Mouse (Mus musculus): ENCODE results near the gene Aar2. TPM values are rescaled to one million over a fixed set of nuclear protein-coding genes. Genes with fewer than 3 reads are reported as not detected.
A peak's percentile ranks its signal among the peaks of the same experiment; 100 is the strongest.

Gene Aar2
- polyA plus RNA-seq, 1 experiment from 2014 or later, result 43.6 TPM

DNA sequence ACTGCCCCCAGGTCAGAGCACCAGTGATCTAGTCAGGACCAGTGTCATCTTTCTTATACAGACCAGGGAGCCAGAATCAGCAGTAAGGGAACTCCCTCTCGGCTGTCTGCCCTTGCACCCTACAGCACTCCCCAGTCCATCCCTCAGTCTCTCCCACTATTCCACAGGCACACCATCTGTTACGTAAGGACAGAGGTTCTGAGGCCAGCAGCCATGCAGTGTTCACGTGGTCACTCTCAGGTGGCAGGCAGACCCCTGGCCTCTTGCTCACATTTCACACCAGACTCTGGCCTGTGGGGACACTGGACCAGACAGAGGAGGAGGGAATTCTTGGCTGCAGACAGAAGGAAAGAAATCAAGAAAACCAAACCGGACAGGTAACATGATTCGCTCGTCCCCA is 24.1 kb downstream of the Aar2 start:
- WGBS, result 79% methylated on average over 6 of the region's 6 CpGs
- Histone ChIP-seq H3K4me3 (no peak overlapping the region), H3K4me1 (no peaks in the 10 kb centered on the region), H3K9ac (no peak overlapping the region), H3K36me3 (peaks cover 31% of the 10 kb centered on the region), H3K27me3 (no peaks in the 10 kb centered on the region), H3K4me2 (replicated peaks) (no peak overlapping the region), H3K9me3 (replicated peaks) (no peaks in the 10 kb centered on the region), H3K27ac (no peak overlapping the region)
- ATAC-seq (ENCODE audit: low FRiP score), result no peak

- Histone ChIP-seq H3K27me3 (no peaks in the 10 kb centered on the region), H3K36me3 (no peaks in the 10 kb centered on the region), H3K9me3 (replicated peaks) (no peaks in the 10 kb centered on the region), H3K9ac (no peak overlapping the region), H3K4me3 (no peak overlapping the region), H3K4me1 (no peaks in the 10 kb centered on the region), H3K4me2 (replicated peaks) (no peak overlapping the region), H3K27ac (no peak overlapping the region)
- no peak for ATAC-seq (ENCODE audit: low FRiP score)
- 78% methylated on average over 7 of the region's 7 CpGs for WGBS
Observed at GRCm38 (mm10) chr2:156576850-156577587, 29.6 kb downstream of the Aar2 start.

DNA sequence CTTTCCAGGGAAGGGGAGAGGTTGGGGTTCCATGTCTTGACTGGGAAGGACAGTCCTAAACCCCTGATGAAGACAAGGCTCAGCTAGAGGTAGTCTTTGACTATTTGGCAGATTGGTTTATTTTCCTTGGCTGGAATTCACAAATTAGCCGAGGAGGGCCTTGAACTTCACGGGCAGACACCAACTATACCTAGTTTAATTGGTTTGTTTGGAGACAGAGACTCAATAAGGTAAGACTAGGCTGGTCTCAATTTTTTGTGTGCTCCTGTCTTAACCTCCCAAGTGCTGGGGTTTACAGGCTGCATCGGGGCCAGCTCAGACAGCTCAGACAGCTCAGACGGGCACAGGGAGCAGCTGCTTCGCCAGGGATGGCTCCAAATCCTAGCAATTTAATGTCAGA is 33.1 kb downstream of the Aar2 start:
- no peak overlapping the region for H3K27ac ChIP-seq
- 78% methylated on average over 5 of the region's 5 CpGs for WGBS
- no peak overlapping the region for H3K9ac ChIP-seq
- no peak for ATAC-seq (ENCODE audit: low FRiP score)
- no peaks in the 10 kb centered on the region for H3K27me3 ChIP-seq
- no peaks in the 10 kb centered on the region for H3K9me3 ChIP-seq (replicated peaks)
- peaks cover 14% of the 10 kb centered on the region for H3K4me1 ChIP-seq
- no peak overlapping the region for H3K4me3 ChIP-seq
- no peak overlapping the region for H3K4me2 ChIP-seq (replicated peaks)
- H3K36me3 ChIP-seq, result no peaks in the 10 kb centered on the region

- Histone ChIP-seq H3K4me2 (replicated peaks) (no peak overlapping the region), H3K27ac (no peak overlapping the region), H3K27me3 (no peaks in the 10 kb centered on the region), H3K36me3 (no peaks in the 10 kb centered on the region), H3K9ac (no peak overlapping the region), H3K4me3 (no peak overlapping the region), H3K9me3 (replicated peaks) (no peaks in the 10 kb centered on the region), H3K4me1 (peaks cover 17% of the 10 kb centered on the region)
- 65% methylated on average over 10 of the region's 10 CpGs for WGBS
- no peak for ATAC-seq (ENCODE audit: low FRiP score)
Observed at GRCm38 (mm10) chr2:156581244-156581643, 33.9 kb downstream of the Aar2 start.

DNA sequence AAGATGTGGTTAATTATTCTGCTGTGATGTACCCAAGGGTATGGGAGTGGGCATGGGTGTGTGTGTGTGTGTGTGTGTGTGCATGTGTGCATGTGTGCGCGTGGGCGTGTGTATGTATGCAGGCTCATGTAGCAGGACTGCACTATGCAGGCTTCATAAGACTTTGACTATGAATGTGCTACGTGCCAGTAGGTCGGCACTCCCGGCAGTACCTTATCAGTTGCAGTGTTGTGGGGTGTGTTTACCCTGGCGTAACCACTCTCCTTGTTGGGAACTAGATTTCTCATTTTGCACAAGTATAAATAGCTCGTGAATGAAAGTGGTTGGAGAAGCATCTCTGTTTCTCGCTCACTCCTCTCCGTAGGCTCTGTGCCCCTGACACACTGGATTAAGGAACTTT is 35.5 kb downstream of the Aar2 start:
- no peaks in the 10 kb centered on the region for H3K9me3 ChIP-seq (replicated peaks)
- no peak overlapping the region for H3K9ac ChIP-seq
- no peaks in the 10 kb centered on the region for H3K27me3 ChIP-seq
- H3K4me3 ChIP-seq, result no peak overlapping the region
- no peaks in the 10 kb centered on the region for H3K36me3 ChIP-seq
- WGBS, result 97% methylated on average over 10 of the region's 10 CpGs
- H3K4me2 ChIP-seq (replicated peaks), result no peak overlapping the region
- no peak overlapping the region for H3K27ac ChIP-seq
- peaks cover 17% of the 10 kb centered on the region for H3K4me1 ChIP-seq
- no peak for ATAC-seq (ENCODE audit: low FRiP score)

GRCm38 (mm10) chr2:156584154-156584796 is 36.9 kb downstream of the Aar2 start:
- 65% methylated on average over 11 of the region's 11 CpGs for WGBS
- H3K4me2 ChIP-seq (replicated peaks), result peak overlapping the region; percentile 44; the same call in 1 of the 2 replicates
- H3K36me3 ChIP-seq, result no peaks in the 10 kb centered on the region
- H3K27ac ChIP-seq, result 0 out of 2 replicates have a peak overlapping the region, but pooled peaks have one; percentile 1
- H3K4me3 ChIP-seq, result no peak overlapping the region
- no peak overlapping the region for H3K9ac ChIP-seq
- no peaks in the 10 kb centered on the region for H3K9me3 ChIP-seq (replicated peaks)
- no peaks in the 10 kb centered on the region for H3K27me3 ChIP-seq
- H3K4me1 ChIP-seq, result peaks cover 17% of the 10 kb centered on the region
- 0 out of 2 replicates have a peak, but pooled peaks have one; percentile 10 for ATAC-seq (ENCODE audit: low FRiP score)

- Histone ChIP-seq H3K27ac (no peak overlapping the region), H3K9me3 (replicated peaks) (0 out of 2 replicates have a peak, but pooled peaks cover 1% of the 10 kb centered on the region), H3K4me1 (peaks cover 17% of the 10 kb centered on the region), H3K36me3 (no peaks in the 10 kb centered on the region), H3K4me2 (replicated peaks) (peak overlapping the region; percentile 44), H3K4me3 (no peak overlapping the region), H3K9ac (no peak overlapping the region; the same call in 1 of the 2 replicates), H3K27me3 (no peaks in the 10 kb centered on the region)
- WGBS, result 25% methylated on average over 14 of the region's 14 CpGs
- peak; percentile 64 for ATAC-seq (ENCODE audit: low FRiP score)
Observed at GRCm38 (mm10) chr2:156584797-156585471, 37.5 kb downstream of the Aar2 start.

GRCm38 (mm10) chr2:156589481-156589880 is 42.1 kb downstream of the Aar2 start:
- Histone ChIP-seq H3K4me3 (no peak overlapping the region), H3K9ac (no peak overlapping the region; the same call in 1 of the 2 replicates), H3K4me1 (peaks cover 13% of the 10 kb centered on the region), H3K36me3 (no peaks in the 10 kb centered on the region), H3K9me3 (replicated peaks) (0 out of 2 replicates have a peak, but pooled peaks cover 2% of the 10 kb centered on the region), H3K27me3 (no peaks in the 10 kb centered on the region), H3K4me2 (replicated peaks) (no peak overlapping the region), H3K27ac (no peak overlapping the region)
- ATAC-seq (ENCODE audit: low FRiP score), result no peak
- WGBS, result 93% methylated on average over 9 of the region's 9 CpGs

GRCm38 (mm10) chr2:156594987-156595490 is 47.7 kb downstream of the Aar2 start:
- Histone ChIP-seq H3K4me3 (no peak overlapping the region), H3K27me3 (no peaks in the 10 kb centered on the region), H3K9ac (no peak overlapping the region), H3K4me2 (replicated peaks) (no peak overlapping the region), H3K27ac (no peak overlapping the region), H3K36me3 (no peaks in the 10 kb centered on the region), H3K4me1 (no peaks in the 10 kb centered on the region), H3K9me3 (replicated peaks) (0 out of 2 replicates have a peak, but pooled peaks cover under 1% of the 10 kb centered on the region)
- ATAC-seq (ENCODE audit: low FRiP score), result no peak
- WGBS, result 72% methylated on average over 15 of the region's 15 CpGs

GRCm38 (mm10) chr2:156602581-156602980 is 55.2 kb downstream of the Aar2 start:
- WGBS, result 82% methylated on average over 7 of the region's 7 CpGs
- no peaks in the 10 kb centered on the region for H3K27me3 ChIP-seq
- no peak overlapping the region for H3K9ac ChIP-seq
- no peaks in the 10 kb centered on the region for H3K9me3 ChIP-seq (replicated peaks)
- H3K4me1 ChIP-seq, result no peaks in the 10 kb centered on the region
- no peak overlapping the region for H3K4me2 ChIP-seq (replicated peaks)
- H3K27ac ChIP-seq, result no peak overlapping the region
- ATAC-seq (ENCODE audit: low FRiP score), result no peak
- H3K4me3 ChIP-seq, result no peak overlapping the region
- H3K36me3 ChIP-seq, result no peaks in the 10 kb centered on the region

- H3K4me3 ChIP-seq, result no peak overlapping the region
- no peak overlapping the region for H3K27ac ChIP-seq
- no peaks in the 10 kb centered on the region for H3K4me1 ChIP-seq
- 84% methylated on average over 9 of the region's 9 CpGs for WGBS
- no peak overlapping the region for H3K4me2 ChIP-seq (replicated peaks)
- H3K9me3 ChIP-seq (replicated peaks), result no peaks in the 10 kb centered on the region
- H3K27me3 ChIP-seq, result no peaks in the 10 kb centered on the region
- no peak overlapping the region for H3K9ac ChIP-seq
- ATAC-seq (ENCODE audit: low FRiP score), result no peak
- H3K36me3 ChIP-seq, result no peaks in the 10 kb centered on the region
Observed at GRCm38 (mm10) chr2:156603671-156604070, 56.3 kb downstream of the Aar2 start.

DNA sequence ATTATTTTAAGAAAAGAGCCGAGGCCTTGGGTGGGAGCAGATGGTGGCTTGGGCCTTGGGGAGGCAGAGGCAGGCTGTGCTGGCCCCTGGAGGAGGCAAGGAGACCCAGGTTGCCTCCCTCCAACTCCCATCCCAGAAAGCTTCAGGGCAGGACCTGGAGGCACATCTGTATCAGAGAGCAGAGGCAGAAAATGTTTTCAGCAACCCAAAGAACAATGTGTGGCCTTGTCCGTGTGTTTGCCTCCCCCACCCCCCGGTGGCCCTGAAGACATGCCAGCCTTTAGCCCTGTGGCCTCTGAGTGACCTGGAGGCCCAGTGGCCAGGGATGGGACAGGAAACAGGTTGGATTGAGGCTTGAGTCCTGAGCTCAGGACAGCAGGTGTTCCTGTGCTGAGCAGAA is 57.8 kb downstream of the Aar2 start:
- Histone ChIP-seq H3K9me3 (replicated peaks) (no peaks in the 10 kb centered on the region), H3K36me3 (no peaks in the 10 kb centered on the region), H3K4me1 (no peaks in the 10 kb centered on the region), H3K9ac (no peak overlapping the region), H3K27ac (no peak overlapping the region), H3K4me2 (replicated peaks) (no peak overlapping the region), H3K4me3 (no peak overlapping the region), H3K27me3 (peaks cover 3% of the 10 kb centered on the region)
- no peak for ATAC-seq (ENCODE audit: low FRiP score)
- WGBS, result 57% methylated on average over 3 of the region's 3 CpGs

Data from hindbrain, embryonic 12.5 days (tissue).